Mouse (Mus musculus): ENCODE results near the gene Arel1.

DNA sequence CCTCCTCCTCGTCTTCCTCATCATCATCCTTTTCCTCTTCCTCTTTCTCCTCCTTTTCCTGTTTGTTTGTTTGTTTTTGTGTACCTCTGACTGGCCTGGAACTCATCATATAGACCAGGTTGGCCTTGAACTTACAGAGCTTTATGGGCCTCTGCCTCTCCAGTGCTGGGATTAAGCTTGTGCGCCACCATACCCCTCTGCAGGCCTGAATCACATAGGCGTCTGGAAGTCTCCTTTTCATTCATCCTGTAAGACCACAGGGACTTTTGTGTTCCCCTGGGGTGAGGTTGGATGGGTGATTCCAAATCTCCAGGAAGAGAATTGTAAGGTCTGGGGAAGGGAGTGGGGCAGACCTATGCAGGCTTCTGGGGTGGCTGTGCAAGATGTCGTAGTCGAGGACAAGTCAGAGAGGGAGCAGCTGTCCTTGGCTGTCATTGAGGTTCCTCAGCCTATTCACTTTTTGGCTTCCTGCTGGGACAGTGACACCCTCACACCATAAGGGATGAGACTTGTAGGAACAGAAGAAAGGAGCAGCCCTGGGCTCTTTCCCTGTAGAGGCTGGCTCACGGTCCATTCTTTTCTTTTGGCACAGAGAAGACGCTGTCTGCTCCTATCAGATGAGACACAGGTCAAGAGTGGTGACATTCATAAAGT lies 86.2 kb downstream of the Arel1 start:
- TF ChIP-seq CTCF (IDR thresholded peaks at IDR 0.05; ENCODE audit: extremely low read depth, insufficient read depth, low read length): no peak
- TF ChIP-seq POLR2A (IDR thresholded peaks at IDR 0.05; ENCODE audit: extremely low read depth, insufficient read depth, low read length): no peak

Data from cortical plate, adult 2 months (tissue).